Mouse (Mus musculus): ENCODE measurements around the gene Gmps.
A peak's percentile ranks its signal among the peaks of the same experiment; 100 is the strongest.

Gene Gmps

DNA sequence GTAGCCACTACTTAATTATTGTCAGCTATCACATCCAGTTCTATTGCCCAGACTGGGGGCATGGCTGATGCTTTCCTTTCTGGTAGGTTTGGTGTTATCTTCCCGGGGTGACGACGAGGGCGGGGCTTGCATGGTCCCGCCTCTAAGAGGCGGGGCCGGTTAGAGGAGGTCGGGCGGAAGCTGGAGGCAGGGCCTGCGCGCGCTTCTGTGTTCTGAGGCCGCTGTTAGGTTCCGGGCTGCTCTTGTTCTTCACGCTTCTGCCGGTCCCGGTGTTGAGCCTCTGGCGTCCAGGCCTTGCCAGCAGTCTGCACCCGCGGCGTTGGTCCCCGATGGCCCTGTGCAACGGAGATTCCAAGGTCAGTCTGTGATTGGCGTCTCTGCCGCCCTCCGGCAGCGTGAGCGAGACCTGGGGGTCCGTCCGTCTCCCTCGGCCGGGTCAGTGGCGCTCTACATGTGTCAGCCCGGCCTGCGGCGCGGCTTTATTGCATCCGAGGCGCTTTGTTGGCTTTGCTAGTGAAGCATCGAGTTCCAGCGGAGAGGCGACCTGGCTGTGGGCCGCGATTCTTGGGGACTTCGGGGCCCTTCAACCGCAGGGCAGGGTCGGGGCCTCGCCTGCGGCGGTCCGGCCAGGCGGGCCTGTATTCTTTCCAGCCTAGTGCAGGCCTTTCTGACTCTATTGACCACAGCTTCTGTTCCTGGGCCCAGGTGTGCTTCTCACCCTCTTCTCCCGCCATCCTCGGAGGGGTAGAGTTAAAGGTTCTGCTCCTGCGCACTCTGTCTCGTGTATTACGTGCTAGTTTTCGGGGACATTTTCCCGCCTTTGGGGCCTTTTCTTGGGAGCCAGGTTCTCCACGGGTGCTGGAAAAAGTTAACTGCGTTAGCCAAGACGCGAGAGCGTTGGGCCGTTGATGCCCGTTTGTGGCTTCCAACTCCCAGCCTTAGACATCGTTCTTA, at the start of gene Gmps:
TSS of gene Gmps (plus strand) at position 152 of the 954 bp plus-strand sequence.
- DNase-seq = peak; percentile 93

DNA sequence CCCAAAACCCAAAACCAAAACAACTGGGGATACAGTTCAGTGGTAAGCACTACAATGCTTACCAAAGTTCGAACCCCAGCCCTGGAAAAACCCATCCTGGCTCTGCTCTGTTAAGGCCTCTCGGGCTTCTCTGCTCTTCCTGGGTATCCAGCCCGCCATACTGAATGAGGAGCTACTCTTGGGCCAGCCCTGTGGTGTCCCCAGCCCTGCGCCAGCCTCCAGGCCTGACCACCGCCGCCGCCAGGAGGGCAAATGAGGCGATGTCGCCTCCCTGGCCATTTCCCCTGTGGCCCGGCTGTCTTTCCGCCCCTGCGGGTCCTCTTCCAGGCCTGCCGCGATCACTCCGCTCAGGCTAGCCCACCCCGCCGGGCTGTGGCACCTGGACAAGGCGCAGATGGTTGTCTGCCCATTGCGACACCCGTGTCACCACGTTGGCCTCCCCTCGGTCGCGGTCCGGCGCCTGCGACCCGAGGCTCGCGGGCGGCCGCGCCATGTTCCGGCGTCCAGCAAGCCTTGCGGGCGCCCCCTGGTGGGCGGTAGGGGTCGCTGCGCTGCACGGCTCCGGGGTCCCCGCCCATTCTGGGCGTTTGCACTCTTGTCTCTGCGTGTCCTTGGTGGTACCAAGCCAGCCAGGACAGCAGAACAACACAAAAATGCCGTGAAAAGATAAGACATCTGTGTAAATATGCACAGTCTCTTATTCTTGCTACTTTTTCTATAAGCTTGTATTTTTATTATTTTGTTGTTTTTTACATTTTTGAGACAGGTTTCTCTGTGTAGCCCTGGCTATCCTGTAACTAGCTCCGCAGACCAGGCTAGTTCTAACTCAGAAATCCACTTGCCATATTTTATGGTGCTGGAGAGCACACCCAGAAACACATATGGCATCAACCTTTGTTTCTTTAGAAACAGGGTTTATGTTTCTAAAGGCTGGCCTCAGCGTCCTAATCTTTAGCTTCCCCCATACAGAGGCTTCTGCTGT, 46.7 kb upstream of the Gmps start, which contains the start of gene E130311K13Rik:
TSS of gene E130311K13Rik (minus strand) at position 595 of the 982 bp plus-strand sequence.
- DNase-seq = peak; percentile 94 to 96

DNA sequence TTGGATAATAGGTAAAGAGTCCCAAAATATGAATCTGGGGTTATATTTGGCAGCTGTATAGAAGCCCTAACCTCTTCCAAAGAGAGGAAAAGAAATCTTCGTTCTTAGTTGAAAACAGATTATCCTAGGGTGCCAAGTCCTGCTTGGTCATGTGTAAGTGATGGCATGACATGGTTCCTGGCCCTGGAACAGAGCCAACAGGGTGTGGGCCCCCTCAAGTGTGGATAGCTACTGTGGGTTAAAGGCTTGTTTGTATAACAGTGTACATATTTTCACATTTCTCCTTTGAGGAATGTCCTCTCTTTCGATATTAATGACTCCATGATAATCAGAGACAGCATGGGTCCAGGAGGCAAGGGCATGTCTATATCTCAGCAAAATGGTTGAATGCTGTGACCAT, 37.0 kb upstream of the Gmps start:
- DNase-seq = peak in 1 of 2 experiments; percentile 9

DNA sequence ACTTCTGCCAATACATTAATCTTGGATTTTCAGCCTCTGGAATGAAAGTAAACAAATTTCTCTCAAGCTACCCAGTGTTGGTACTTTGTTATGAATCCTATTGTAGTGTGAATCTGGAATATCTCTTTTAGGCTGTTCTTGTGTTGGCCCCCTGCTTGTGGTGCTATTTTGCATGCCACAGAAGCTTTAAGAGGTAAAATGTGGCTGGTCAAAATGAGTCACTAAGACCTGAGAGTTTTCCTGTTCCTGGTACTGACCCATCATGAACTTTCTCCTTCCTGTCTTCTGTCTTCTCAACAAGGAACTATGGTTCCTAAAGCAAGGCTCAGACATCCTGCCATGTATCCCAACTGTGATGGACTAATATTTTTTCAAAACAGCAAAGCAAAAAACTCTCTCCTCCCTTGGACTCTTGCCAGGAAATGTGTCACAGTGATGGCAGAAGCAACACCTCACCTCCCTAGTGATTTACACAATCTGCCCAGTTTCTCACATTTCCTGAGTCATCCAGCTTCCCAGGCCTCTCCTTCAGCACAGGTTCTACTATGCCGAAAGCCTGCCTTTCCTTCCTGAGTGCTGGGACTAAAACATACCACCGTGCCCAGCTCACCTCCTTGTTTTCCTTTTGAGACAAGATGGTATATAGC, 34.6 kb upstream of the Gmps start:
- DNase-seq = peak; percentile 34 to 41

DNA sequence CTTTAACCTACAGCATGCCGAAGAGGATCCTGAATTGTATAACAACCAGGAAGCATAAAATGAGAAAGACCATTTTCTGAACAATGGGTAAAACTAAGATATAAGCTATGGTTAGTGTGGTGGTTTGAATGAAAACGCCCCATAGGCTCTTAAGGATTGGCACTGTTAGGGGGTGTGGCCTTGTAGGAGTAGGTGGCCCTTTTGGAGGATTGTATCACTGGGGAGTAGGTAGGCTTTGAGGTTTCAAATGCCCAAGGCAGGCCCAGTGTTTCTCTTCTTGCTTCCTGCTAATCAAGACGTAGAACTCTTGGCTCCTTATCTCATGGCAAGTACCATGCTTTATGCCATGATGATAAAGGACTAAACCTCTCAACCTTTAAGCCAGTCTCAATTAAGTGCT, 26.1 kb upstream of the Gmps start:
- DNase-seq = no peak

DNA sequence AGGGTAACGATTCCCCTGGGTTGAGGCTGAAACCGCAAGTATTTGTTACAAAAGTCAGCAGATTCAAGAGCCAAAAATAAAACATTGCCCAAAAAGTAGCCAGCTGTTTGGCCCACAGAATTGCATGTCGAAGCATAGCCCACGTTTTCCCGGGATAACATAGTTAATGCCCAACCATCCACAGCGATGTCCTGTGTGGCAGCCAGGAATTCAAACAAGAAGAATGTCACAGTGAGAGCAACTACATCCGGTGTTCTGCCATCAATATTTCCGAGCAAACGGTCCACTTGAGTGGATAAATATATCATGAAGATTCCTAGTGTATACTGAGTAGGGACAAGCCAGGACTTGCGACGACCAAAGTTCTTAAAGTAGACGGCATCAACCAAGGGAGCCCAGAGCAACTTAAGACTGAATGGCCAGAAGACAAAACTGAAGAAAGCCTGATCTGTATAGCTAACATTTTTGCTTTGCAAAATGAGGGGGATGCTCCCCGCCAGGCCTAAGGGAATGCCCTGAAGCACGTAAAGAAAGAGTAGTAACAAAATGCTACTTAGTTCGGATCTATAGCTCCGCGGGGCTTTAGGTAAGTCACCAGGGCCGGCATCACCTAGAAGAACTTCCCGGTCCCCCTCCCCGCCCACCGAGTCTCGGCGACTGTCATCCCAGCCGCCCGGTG, 12.3 kb upstream of the Gmps start:
- peak; percentile 4 to 27 for DNase-seq

DNA sequence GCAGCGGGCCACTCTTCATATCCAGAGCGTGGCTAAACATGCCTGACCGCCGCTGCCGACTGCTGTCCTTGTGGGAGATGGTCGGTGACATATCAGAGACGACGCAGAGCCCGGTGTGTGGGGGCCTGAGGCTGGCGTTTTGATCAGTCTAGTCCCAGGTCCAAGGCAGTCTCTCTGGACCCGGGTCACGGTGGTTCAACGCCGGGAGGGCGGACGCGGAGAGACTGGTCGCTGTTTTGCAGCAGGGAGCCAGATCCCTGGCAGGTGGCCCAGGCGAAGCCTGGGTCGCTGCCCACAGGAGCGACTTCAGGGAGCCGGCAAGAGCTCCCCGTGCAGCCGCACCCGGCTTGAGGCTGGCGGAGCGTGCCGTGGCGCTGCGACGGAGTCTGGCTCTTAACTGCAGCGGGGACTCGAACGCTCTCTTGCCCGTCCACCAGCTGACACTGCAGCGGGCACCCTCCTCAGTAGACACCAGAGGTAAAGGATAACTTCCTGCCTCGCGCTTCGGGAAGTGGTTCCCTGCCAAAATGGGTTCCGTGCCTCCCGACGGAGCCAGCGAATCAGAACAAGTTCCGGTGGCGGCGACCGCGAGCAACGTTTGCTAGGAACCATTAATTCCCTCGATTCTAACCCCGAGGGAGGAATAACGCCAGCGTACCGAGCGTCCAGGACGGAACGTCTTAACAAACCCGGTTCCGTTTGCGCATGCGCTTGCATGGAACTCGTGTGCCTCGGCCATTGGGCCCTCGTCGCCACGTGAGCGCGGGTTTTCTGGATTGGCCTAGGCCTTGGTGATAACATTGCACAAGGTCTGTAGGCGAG, 11.6 kb upstream of the Gmps start, which contains the start of gene Slc33a1:
TSS of gene Slc33a1 (minus strand) at position 669 of the 822 bp plus-strand sequence.
- peak; percentile 100 for DNase-seq

DNA sequence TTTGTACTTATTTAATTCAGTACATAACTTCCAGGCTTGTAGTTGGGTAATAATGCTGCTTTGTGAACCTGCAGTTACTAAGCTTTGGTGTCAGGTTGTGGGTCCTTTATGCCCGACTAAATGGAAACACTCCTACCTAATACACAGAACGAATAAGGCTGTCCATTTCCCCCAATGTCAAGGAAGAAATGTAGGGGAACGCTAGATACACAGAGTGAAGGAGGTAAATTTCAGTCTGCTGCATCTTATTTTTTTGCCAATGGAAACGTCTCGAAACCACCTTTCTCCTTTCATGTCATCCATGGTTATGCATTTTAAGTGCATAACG, 11.0 kb upstream of the Gmps start:
- DNase-seq = no peak

DNA sequence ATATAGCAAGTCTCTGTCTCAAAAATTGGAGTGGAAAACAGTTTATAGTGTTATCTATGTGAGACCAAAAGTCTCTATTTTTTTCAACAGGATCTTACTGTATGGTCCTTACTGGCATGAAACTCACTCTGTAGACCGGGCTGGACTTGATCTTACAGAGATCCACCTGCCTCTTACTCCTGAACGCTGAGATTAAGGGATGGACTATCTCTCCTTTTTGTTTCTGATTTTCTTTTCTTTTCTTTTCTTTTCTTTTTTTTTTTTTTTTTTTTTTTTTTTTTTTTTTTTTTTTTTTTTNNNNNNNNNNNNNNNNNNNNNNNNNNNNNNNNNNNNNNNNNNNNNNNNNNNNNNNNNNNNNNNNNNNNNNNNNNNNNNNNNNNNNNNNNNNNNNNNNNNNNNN, 10.0 kb upstream of the Gmps start:
- DNase-seq = no peak

DNA sequence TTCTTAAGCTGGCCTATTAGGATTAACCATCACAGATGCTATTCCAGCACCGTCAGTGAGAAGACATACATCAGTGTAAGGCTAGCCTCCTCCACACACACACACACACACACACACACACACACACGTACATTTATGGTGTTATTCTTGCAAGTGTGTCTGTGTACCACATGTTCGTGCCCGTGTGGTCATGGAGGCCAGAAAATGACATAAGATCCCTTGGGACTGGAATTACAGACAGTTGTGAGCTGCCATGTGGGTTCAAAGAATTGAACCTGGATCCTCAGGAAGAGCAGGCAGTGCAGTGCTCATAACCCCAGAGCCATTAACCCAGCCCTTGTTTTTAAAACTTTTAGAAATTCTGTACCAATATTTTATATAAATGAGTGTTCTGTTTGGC, 2.0 kb downstream of the Gmps start:
- no peak for DNase-seq

DNA sequence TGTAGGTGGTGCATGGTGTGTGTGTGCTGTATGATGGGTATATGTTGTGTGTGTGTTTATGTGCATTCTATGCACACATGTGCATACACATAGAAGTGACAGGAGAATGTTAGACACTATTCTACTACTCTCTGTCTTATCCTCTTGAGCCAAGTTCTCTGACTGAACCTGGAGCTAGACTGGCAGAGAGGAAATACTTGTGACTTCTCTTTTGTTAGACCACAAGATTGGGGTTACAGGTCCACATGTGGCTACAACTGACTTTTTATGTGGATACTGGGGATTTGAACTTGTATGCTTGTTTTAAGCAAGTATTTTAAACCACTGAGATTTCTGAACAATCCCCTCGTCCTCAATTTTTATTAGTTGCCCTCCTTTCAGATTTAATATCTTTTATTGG, 10.8 kb downstream of the Gmps start:
- DNase-seq = no peak

DNA sequence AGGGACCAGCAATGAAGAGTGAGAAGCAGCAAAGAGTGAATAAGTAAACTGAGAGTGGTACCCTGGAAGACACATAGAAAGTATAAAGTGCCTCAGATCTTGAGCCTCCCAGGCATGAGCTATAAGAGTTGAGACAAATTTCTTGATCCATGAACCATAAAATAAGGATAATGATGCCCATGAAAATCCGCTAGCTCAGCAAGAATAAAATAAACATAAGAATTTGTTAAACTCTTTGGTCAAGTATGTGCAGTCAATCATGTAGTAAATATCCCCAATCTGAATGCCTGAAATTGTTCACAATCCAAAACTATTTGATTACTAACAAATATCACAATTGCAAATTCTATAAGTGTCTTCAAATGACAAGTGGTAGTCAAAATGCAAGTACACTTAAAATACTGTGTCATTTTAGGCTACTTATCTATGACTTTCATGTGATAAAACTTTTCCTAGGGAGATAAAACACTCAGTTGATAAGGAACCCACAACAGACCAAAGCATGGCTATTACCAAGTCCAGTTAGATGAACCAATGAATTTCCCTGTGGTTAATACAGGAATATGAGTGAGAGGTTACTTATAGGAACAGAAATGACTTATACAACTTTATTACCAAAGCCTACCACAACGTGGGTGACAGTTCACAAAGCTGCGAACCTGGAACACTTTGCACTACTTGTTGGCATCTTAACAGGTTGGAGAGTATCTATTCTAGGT, 13.0 kb downstream of the Gmps start:
- no peak for DNase-seq

DNA sequence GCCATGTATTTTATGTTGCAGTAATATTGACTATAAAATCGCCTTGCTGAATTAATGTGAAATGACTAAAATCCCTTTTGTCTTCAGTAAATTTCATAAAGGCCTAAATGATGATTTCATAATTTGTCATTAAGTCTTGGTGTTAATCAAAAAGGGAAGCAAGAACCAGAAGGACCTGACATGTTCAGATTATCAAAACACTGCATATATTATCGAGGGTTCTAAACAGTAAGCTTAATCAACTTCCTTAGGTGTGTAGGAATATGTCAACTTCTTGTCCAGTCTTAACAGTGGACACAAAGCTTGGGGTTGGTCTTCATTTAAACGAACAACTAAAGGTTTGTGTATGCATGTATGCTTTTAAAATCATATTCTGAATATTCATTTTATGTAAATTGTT, 45.5 kb downstream of the Gmps start:
- DNase-seq = no peak

DNA sequence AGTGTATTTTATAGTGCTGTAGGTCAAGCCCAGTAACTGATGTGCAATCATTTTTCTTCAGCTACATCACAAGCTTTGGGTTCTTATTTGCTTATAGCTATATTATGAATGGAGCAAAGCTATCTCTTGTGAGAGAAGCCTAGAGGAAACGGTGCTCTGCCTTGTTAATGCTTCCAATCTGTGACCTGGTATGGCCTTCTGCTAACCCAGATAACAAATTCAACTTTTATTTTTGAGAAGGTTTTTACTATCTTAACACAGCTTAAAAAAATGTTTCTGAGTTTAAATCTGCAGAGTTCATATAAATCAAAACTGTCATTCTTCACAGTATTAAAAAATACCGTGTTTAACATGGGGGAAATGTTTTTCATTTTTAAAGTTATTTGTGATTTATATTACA, 46.0 kb downstream of the Gmps start:
- DNase-seq = no peak

DNA sequence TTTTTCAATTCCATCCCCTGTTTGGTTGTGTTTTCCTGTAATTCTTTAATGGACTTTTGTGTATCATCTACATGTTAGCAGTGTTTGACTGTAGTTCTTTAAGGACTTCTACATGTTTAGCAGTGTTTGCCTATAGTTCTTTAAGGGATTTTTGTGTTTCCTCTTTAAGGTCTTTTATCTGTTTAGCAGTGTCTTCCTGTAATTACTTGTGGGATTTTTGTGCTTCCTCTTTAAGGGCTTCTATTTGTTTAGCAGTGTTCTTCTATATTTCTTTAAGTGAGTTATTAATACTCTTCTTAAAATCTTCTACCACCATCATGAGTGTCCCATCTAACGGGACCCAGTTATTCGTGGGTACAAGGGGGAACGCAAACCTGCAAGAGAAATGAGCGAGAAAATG, 53.9 kb downstream of the Gmps start:
- DNase-seq = no peak

DNA sequence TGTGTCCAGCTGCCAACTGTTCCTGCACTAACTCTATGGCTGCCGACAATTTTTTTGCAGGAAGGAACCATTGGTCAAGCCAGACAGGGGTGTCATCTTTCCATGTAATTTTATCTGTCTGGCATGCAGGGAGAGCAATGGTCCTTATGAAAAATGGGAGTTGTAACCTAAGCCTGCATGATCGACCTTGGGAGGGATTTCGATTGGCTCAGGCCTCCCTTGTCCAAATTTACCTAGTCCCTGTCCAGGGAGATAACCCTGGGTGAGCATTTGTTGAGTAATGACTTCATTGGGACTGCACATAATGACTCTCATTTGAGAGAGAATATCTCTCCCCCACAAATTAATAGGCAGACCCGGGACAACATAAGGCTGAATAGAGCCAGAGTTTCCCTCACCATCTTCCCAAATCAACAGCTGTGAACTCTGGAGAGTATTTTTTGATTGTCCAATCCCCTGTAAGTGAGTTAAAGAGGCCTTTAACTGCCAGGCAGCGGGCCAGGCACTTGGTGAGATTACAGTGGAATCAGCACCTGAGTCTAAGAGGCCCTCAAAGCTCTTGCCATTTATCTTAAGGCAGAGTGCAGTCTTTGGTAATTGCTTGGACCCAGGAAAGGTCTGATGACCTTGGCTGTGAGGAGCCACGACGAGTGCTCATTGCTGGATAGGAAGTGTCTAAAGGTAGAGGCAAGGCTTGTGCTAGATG, 62.4 kb downstream of the Gmps start:
- DNase-seq = no peak

DNA sequence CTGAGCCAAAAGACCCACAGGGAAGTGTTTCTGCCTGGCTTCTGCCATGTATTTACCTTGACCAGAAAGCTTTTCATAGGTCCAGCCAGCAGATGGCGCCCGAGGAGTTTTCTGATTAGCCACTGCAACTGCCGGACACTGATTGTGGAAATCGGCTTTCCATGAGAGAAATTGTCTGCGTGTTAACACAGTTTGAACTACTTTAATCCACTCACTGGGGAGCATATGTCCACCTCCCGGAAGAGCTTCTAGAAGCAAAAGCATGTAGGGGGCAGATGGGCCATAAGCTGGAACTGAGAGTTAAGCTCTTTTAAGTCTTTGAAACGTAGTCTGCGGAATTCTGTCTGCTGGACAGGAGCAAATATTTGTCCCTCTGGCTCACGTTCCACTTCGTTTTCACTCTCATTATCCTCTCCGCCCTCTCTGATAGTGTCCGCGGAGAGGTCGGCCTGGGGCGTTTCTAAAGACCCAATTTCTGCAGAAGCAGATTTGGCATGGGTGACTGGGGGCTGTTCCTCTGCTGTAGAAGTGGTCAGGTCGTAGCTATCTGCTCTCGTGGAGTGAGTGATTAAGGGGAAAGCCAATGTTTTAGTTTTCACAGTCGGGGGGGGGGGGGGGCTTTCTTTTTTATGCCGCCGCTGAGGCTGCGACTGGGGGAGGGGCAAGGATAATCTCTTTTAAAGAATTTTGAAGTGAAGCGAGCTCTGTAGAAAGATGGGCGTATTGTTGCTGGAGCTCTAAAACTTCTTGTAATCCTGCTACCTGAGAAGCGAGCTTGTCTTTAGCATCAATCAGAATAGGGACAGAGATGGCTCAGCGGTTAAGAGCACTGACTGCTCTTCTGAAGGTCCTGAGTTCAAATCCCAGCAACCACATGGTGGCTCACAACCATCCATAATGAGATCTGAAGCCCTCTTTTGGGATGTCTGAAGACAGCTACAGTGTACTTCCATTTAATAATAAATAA, 64.2 kb downstream of the Gmps start:
- peak; percentile 95 to 96 for DNase-seq

All from cerebellum, postnatal 14 days (tissue).